Mouse (Mus musculus) adipocyte (in vitro differentiated cells): Measurements from ENCODE around the gene Slc22a18.

Experiments
- DNase-seq: peaks from one replicate; pipeline ENCODE4 v3.0.0-alpha.2; 2016; ENCODE audit warnings: low spot score

Slc22a18 gene

DNA sequence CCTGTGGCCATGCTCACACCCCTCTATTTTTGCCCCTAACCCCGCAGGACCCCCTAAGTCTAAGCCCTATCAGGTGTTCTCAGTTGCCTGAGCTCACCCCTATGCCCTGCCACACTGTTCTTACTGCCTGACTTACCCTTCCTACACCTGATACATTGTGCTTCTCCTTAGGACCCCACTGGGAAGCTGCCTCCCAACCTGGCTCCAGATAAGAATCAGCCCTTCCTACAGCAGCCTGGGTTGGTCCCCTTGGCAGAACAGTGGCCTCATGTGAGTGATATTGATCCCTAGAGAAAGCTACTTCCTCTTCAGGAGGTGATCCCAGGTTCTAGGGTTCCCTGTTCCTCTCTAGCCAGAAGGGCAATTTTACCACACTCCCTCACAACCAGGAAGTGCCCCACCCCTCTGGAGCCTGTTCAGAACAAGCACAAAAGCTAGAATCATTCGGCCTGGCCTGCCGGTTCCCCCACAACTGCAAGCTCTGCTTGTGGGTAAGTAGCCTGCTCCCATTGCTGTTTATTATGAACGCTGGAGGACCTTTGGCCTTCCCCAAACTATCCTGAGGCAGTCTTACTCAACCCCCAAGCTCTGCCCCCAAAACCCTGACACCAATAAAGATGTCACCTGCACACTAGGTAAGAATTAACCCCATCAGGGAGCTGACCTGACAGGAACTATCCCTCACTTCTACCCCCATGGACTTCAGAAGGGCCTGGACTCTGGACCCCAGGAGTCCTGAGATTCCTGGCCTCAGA lies at the start of gene Slc22a18:
Gene Slc22a18, plus strand, starts transcription at position 390 of the 755 bp plus-strand sequence.
- DNase-seq, result no peak

DNA sequence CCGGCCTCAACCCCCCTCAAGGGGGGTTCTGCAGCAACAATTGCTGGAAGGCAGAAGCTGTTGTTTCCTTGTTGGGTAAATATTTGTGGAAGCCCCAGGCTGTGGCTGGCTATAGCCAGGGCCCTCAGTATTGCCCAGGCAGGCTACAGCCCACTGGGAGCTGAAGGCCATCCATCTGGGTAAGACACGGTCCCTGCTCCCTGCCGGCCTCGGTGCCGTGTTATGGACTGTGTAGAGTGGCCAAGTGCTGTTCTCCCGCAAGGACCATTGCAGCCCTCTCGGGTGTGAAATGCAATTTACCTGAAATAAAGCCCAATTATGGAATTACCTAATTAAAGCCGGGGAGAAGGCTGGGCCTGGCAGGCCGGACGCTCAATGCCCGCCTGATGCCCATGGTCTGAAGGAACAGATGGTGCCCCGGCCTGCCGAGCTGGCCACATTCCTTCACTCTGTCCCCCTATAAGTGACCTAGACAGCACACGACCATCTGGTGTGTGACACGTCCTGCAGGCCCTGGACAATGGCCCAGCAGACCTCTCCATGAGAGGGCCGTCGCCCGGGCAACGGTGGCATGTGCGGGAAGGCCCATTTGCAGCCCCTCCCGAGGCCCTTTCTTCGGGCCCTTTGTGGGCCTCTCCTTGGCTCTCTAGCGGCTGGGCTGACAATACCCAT lies 45.3 kb upstream of the Slc22a18 start:
- no peak for DNase-seq

DNA sequence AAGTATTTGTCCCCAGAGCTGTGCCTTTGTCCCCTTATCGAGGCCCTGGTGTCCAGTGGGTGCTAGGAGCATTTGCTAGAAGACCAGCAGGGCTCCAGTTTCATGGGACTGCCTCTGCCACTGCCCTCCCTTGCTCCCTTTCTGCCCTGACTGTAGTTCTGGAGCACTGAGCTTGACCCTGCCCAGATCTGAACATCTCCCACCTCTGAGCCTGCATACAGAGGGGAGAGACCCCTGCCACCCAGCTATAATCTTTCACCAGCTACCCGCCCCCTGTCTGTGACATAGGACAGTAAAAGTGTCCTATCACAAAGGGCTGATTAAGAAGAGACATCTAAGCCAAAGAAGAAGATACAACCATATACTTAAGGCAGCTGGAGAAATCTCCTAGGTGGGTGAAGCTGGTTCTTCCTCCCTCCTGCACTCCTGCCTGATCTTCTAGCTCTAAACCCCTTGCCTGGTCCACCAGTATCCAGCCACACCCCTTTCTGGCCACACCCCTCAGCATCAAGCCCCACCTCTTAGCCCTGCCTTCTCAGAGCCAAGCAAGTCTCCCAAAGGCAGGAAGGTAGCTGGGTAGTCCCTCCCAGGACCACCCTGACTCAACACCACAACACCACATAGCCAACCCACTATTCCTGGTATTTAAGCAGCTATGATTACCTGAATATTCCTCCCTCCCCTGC lies 44.6 kb upstream of the Slc22a18 start:
- no peak for DNase-seq

DNA sequence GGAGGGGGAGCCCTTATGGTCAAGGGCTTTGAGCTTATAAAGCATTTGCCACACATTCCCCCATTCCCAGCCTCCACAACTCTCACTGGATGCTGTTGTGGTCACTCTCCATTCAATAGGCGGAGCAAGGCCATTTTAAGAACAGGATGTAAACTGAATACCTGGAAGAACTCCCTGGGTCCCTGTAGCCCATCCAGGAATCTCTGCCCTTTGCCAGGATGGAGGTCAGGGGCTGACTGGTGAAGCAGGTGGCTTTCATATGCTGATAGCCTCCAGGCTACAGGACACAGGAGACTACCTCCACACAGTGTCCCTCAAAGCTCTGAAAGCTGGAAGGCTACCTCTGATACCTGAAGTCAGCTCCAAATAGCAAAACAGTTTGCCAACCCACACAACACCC lies 40.9 kb upstream of the Slc22a18 start:
- DNase-seq, result no peak

DNA sequence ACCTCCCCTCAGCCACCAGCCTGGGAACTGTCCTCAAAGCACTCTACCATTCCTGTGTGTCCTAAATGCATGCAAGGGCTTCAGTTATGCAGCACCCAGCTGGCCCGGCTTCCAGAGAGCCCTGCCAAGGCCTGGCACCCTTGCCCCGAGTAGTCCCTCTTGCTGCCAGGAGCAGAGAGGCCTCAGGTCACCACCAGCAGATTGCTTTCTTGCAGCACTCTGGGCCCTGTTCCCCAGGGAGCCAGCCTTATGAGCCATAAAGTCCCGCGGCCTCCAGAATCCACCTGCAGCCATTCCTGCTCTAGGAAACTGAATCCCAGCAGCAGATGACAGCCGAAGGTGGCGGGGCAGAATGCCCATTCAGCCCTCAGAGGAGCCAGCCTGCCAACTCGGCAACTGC lies 40.2 kb upstream of the Slc22a18 start:
- DNase-seq, result peak; percentile 59

DNA sequence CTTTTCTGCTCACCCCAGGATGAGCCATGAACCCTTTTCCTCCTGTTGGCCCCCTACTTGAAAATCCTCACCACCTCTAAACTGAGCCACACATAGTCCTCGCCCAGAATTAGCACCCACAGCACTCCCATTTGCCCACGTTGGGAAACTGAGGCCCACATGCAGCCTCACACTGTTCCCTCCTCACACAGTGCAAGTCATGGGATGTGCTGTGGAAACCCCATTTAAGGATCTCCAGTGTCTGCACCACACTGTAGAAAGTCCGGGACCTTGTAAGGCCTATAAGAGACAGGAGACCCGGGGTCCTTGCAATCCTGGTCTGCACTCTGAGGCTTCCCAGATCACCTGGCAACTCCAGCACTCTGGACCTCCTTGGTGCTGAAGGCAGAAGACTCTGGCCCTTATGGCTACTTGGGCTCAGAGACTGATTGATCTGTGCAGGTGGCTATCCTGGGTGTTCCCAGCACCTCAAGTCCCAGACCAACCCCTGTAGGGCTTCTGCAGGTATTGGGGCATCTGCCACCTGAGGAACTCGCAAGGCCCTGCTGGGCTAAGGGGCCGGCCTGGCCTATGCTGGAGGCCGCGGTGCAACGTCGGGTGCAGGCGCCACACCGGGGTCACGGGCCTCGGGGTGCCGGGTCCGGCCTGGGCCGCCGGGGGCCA lies 36.2 kb upstream of the Slc22a18 start:
- DNase-seq, result no peak

DNA sequence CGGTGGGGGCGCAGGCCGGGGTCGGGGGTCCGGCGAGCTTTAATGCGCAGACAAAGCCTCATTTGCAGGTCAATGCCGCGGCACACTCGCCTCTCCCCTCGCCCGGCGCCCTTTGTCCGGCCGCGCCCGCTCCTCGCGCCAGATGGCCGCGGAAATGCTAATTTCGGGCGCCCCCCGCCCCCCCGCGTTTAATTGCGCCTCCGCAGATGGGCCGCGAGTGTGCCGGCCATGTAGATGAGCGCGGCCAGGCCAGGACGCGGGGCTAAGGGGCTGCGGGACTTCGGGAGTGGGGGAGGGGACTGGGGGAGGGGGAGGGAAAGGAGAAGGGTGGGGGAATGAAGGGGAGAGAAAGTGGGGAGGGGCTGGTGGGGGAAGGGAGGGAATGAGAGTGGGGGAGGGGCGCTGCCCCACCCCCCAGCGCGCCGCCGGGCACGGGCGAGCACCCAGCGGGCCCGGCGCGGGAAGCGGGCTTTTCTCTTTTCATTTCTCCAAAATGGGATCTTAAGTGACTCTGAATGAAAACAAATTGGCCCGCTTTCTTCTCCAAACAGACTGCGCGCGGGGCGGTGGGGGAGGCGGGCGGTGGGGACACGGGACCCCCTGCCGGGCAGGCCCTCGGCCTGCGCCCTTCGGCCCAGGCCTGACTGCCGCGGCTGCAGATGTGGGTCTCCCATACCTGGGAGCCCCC lies 35.5 kb upstream of the Slc22a18 start:
- DNase-seq, result no peak

DNA sequence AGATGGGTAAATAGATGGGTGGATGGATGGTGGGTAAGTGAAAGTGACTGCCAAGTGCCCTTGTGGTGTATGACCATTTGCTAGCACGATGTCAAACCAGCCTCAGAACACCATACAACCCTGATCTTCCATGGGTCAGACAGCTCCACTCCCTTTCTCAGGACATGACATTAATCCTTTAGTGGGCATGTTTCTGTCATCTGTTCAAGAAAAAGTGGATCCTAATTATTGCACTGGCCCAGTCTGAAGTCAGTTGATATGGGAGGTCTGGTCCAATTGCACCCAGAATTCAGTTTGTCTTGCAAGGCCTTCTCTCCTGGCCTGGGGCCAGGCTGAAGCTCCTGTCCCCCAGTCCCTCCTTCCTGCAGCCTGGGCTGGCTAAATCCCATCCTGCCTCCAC lies 34.6 kb upstream of the Slc22a18 start:
- DNase-seq, result no peak

DNA sequence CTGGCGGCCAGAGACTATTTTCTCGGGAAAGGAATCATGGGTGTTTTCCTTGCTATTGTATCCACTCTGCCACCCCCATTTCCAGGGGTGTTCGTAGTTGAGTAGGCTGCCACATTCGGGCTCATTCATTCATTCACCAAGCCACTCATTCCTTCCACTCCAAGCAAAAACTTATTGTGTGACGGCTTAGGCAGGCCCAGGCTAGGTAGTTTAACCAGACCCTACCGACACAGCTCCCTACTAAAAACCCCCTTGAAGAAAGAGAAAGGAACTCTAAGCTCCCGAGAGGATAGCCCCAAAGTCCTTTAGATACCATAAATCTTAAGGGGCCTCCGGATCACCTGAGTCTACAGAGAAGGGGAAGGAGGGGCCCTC lies 29.0 kb upstream of the Slc22a18 start:
- DNase-seq, result no peak

DNA sequence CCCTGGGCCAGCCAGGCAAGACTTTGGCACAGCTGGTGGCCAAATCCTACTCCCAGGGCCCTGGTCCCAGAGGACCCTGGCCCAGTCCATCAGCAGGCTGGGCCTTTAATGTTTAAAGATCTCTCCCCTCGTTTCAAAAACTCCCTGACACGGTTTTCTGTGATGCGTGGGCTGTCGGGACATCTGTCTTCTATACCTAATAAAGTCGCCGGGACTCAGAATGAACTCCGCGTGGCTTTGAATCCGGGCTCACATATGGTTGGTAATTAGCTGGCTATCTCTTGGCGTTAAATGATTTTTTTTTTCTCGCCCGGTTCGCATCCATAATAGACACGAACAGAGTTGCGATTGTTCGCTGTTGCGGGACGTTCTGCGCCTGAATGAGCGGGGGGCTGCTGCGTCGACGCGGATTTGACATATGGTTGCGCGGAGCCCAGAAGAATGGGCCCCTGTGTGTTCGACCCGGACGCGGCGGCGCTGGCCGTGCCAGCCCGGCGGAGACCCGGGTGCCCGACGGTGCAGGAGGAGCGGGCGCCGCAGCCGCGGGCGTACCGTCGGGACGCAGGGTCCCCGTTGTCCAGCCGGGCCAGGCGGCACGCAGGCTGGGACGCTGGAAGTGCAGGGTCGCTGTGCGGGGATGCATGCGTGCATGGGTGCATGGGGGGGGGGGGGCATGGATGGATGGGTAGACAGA lies 28.4 kb upstream of the Slc22a18 start:
- DNase-seq, result no peak

DNA sequence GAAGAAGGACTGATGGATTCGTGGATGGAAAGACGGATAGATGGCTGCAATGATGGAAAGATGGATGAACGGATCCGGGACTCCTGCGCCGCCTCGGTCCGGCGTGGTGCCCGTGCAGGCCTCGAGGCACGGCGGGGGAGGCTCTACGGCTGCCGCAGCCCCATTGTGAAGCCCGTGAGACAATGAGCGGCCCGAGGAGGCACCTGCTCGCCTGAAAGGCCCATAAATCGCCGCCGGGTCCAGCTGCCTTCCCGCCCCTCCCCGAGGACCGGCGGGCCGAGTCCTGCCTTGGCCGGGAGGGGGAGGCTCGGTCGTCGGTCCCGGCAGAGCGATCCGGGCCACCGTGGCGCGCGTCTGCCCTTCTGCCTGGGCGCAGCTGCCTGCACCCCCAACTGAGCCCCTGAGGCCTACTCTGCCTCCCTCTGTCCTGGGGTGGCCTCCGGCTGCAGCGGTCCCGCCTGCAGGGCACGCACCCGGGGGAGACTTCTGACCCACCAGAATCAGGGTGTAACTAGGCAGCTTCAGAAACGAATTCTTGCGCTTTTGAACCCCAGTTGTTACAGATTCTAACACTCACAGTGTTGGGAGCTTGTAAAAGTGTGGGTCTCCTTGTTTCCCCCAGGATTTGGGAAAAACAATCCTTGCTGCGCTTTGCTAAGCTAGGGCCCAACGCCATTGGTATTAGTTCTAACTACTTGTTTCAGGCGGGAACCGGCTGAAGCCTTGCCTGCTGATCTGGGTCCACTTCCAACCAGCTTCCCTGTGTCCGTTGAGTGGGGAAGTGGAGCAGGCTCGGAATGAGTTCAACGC lies 27.7 kb upstream of the Slc22a18 start:
- no peak for DNase-seq

DNA sequence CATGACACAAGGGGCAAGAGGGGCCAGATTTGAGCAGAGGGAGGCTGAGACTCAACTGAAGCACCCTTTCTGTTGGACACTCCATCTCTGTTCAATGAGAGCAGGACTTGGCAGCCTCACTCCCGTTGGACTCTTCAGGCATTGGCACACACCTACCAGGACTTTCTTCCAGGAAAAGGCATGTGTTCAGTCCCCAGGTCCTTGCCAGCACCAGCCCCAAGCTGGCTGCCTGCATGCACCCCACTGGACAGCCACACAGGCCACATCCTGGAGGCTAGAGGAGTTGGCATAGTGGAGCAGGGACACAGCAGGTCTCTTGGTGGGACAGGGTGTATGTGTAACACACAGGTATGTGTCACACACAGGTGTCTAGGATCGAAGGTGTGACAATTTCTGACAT lies 26.4 kb upstream of the Slc22a18 start:
- DNase-seq, result peak; percentile 15

DNA sequence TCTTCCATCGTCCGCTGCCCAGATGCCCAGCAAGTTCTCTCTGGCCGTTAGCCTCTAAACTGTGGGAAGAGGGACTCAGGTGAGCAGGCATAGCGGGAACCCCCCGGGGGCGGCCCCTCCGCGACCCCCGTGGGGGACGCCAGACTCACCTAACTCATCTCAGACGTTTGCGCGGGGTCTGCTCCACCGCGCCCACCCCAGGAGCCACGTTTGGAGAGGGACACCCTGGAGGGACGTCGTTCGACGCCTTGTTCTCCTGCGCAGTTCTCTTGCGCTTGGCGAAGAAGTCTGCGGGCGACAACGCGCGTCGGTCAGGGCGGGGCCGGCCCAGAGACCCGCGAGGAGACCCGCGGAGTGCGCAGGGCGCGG lies 14.6 kb upstream of the Slc22a18 start:
- no peak for DNase-seq

DNA sequence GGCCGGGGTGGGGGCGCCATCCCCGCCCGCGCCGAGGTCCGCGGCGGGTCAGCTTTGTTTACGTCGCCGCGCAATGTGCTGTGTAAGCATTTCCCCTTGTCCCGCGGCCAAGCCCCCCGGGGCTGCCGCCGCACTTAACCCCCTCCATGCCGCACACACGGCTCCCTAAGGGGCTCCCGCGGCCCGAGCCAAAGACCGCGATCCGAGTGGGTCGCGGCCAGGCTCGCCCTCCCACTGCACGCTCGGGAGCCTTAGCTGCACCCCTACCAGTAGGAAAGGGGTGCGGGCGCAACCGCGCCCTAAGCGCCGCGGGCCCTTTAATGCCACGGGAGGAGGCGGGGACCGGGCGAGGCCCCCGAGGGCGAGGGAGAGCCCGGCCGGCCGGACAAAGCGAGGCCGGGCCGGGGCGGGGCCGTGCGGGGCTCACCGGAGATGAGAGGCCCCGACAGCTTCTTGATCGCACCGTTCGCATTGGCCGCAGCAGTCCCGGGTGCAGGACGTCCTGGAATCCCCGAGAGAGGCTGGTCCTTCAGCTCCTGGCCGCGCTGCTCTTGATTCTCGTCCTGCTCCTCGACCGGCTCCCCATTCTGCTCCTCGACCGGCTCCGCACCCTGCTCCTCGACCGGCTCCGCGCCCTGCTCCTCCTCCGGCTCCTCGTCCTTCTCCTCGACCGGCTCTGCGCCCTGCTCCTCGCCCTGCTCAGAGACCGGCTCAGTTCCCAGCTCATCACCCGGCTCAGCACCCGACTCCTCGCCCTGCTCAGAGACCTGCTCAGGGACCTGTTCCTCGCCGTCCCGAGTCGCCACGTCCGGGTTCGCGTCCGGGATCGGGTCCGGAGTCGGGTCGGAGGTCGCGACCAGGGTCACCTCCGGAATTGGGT lies 14.0 kb upstream of the Slc22a18 start:
- no peak for DNase-seq

DNA sequence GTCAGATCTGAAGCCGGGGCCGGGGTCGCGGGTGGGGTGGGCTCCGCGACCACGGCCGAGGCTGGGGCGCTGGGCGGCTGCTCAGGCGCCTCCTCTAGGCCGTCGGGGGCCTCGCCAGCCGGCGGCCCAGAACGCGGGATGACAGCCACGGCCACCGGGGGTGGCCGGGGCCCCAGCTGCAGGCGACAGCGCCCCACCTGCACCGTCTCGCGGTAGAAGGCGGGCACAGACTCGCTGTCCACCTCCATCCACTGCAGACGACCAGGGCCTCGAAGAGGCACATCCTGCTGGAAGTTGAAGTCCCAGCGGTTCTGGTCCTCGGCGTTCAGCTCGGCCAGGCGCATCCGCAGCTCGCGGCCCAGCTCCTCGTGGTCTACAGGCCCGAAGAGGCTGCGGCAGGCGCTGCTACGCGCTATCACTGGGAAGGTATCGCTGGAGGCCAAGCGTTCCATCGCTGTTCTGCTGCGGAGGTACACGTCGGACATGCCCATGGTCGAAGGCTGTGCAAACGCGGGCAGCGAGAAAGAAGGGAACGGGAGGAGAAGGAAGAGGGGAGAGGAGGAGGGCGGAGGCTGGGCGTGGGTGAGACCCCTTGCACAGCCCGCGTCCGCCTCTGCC lies 13.2 kb upstream of the Slc22a18 start:
- DNase-seq, result no peak

DNA sequence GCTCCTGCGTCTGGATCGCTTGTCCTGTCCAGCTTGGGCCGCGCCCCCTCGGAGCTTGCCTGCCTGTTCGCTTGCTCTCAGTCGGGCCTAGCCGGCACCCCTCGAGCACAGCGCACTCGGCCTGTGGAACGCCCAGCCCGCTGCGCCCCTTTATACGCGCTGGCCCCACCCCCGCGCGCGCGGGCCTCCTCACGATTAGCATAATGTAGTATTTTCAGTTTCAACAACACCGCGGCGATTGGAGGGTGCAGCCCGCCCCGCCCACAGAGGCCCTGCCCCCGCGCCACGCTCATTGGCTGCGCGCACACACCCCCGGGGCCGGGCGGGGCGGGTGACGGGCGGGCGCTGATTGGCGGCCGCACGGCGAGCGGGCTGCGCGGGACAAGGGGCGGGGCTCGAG lies 12.7 kb upstream of the Slc22a18 start, which contains the start of gene Cdkn1c:
Gene Cdkn1c, minus strand, starts transcription at position 177 of the 400 bp plus-strand sequence.
- DNase-seq, result no peak

DNA sequence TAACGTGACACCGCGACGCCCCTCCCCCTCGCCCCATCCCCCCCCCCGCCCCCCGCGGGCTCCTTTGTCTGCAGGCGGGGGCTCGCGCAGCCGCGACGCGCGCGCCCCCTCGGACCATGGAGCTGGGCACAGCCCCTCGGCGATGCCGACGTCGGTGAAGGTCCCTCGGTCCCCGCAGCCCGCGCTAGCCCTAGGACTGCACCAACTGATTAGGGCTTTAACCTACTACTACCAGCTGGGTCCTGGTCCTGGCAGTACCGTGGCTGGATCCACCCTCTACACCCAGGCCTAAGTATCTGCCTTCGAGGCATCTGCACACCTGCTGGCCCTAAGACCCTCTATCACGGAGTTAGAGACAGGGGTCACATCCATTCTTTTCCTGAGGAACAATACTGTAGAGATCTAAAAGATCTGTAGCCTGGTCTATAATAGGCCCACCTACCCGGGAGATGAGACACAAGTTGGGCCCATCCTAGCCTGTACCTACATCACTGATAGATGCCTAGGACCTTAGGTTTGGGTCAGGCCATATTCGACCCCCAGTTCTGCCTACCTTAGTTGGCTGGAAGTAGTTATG lies 12.2 kb upstream of the Slc22a18 start:
- DNase-seq, result no peak

DNA sequence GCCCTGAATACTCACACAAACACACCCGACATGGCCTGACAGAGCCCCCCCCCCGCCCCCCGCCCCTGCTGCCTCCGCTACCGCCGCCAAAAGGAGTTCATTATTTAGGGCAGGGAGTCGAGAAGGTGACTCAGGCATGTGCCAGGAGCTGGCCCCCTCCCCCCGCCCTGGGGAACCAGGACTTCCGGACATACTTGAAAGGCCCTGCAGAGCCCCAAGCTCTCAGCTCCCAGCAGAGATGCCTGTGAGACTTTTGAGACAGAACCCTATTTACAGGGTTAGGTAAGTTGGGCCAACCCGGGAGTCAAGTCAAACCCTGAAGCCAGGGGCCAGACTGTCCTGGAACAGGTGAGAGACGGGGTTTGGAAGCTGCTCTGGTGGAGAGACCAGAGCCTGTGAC lies 11.6 kb upstream of the Slc22a18 start:
- no peak for DNase-seq

DNA sequence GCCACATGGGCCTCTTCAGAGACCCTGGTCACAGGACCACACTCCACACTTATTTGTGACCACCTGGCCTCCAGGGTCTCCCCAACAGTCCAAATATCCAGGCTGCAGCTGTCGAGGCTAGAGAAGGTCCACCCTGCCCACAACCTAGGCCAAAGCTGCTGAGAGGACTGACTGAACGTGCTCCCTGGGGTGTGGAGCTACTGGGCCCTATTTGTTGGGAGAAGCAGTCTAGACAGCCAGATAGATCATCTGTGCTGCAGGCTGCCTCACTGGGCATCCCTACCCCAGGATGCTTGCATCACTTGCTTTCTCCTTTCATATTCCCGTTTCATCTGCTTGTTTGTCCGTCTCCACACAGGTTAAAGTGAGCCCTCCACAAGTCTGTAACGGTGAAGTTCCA lies 11.0 kb upstream of the Slc22a18 start:
- no peak for DNase-seq
